Mouse (Mus musculus) lung, embryonic 15.5 days (tissue): ENCODE measurements around the gene Col16a1. TPM values are rescaled to one million over a fixed set of nuclear protein-coding genes. Genes with fewer than 3 reads are reported as not detected.

ENCODE experiments used
- ATAC-seq: fragments of 200-750 bp; cut with Nextera tagmentation; 2 replicates; pipeline ENCODE4 v1.8.0; 2017; ENCODE audit warnings: moderate number of reproducible peaks, borderline replicate concordance; ENCODE audit not compliant: low FRiP score, low TSS enrichment; ENCODE audit errors: extremely low read depth
- H3K27ac ChIP-seq: fragments of 300-500 bp; sonication (generic); 2 replicates; pipeline ENCODE4 v1.5.1; 2015; ENCODE audit warnings: moderate library complexity, mild to moderate bottlenecking, inconsistent platforms
- H3K27me3 ChIP-seq: fragments of 300-500 bp; sonication (generic); 2 replicates; pipeline ENCODE4 v1.6.1; 2015; ENCODE audit warnings: inconsistent platforms
- H3K36me3 ChIP-seq: fragments of 300-500 bp; sonication (generic); 2 replicates; pipeline ENCODE4 v1.6.1; 2015; ENCODE audit warnings: inconsistent platforms
- H3K4me1 ChIP-seq: fragments of 300-500 bp; sonication (generic); 2 replicates; pipeline ENCODE4 v1.6.1; 2015; ENCODE audit warnings: inconsistent platforms
- H3K4me2 ChIP-seq: fragments of 300-500 bp; sonication (generic); 2 replicates; pipeline ENCODE4 v1.6.1; 2015; ENCODE audit warnings: inconsistent platforms, mild to moderate bottlenecking, moderate library complexity
- H3K4me3 ChIP-seq: fragments of 300-500 bp; sonication (generic); 2 replicates; pipeline ENCODE4 v1.5.1; 2015; ENCODE audit warnings: mild to moderate bottlenecking, inconsistent platforms
- H3K9ac ChIP-seq: fragments of 300-500 bp; sonication (generic); 2 replicates; pipeline ENCODE4 v1.6.1; 2015; ENCODE audit warnings: inconsistent platforms
- H3K9me3 ChIP-seq: fragments of 300-500 bp; sonication (generic); 2 replicates; pipeline ENCODE4 v1.6.1; 2016; ENCODE audit warnings: inconsistent platforms
- WGBS: fragments of 180-500 bp; shearing (Covaris S2); methylation state at CpG from one replicate; pipeline ENCODE4 v1.1.7; 2015; 5-methylcytosine and 5-hydroxymethylcytosine counted together
- polyA plus RNA-seq: library from polyadenylated mRNA; unstranded; fragments of >200 nt; fragmentation: Nextera tagmentation; extraction: Ambion mirVana; gene quantifications from 2 replicates; pipeline ENCODE4 v1.2.1, GENCODE M21; 2015

Col16a1 gene
- 66.3 and 74.6 TPM in 2 replicates for polyA plus RNA-seq

- no peaks in the 10 kb centered on the region for H3K27me3 ChIP-seq
- H3K9me3 ChIP-seq = no peaks in the 10 kb centered on the region
- H3K4me2 ChIP-seq = peak within 1 kb of the TSS; percentile 88
- WGBS = 2% methylated on average over 46 of the region's 46 CpGs
- peak within 1 kb of the TSS; percentile 95 for H3K27ac ChIP-seq
- ATAC-seq = peak; percentile 90
- H3K4me1 ChIP-seq = peaks cover 58% of the 10 kb centered on the region
- no peaks in the 10 kb centered on the region for H3K36me3 ChIP-seq
- peak within 1 kb of the TSS; percentile 47 for H3K4me3 ChIP-seq
- H3K9ac ChIP-seq = peak within 1 kb of the TSS; percentile 70
Observed at GRCm38 (mm10) chr4:130047331-130048202, at the start of gene Col16a1. Col16a1 (plus strand) TSS chr4:130047840.

GRCm38 (mm10) chr4:129998124-129998523 lies 49.5 kb upstream of the Col16a1 start:
- Histone ChIP-seq H3K36me3 (no peaks in the 10 kb centered on the region), H3K4me3 (no peak overlapping the region), H3K27ac (no peak overlapping the region), H3K27me3 (peaks cover 13% of the 10 kb centered on the region; the same call in 1 of the 2 replicates), H3K9me3 (no peaks in the 10 kb centered on the region), H3K4me2 (no peak overlapping the region), H3K9ac (no peak overlapping the region), H3K4me1 (peaks cover 19% of the 10 kb centered on the region)
- no peak for ATAC-seq
- WGBS = 50% methylated on average over 11 of the region's 11 CpGs

GRCm38 (mm10) chr4:130001710-130002109 lies 45.9 kb upstream of the Col16a1 start:
- Histone ChIP-seq H3K27ac (peak overlapping the region; percentile 78), H3K9ac (no peak overlapping the region), H3K27me3 (peaks cover 12% of the 10 kb centered on the region; the same call in 1 of the 2 replicates), H3K4me3 (no peak overlapping the region), H3K9me3 (no peaks in the 10 kb centered on the region), H3K4me1 (peaks cover 23% of the 10 kb centered on the region), H3K4me2 (peak overlapping the region; percentile 16; the same call in 1 of the 2 replicates), H3K36me3 (no peaks in the 10 kb centered on the region)
- WGBS = 12% methylated on average over 5 of the region's 5 CpGs
- ATAC-seq = peak; percentile 44

GRCm38 (mm10) chr4:130002157-130002556 lies 45.5 kb upstream of the Col16a1 start:
- H3K36me3 ChIP-seq = no peaks in the 10 kb centered on the region
- no peak overlapping the region for H3K9ac ChIP-seq
- WGBS = 30% methylated on average over 10 of the region's 10 CpGs
- H3K4me2 ChIP-seq = peak overlapping the region; percentile 16; the same call in 1 of the 2 replicates
- H3K4me1 ChIP-seq = peaks cover 26% of the 10 kb centered on the region
- peak overlapping the region; percentile 78 for H3K27ac ChIP-seq
- H3K27me3 ChIP-seq = peaks cover 17% of the 10 kb centered on the region; the same call in 1 of the 2 replicates
- no peaks in the 10 kb centered on the region for H3K9me3 ChIP-seq
- no peak overlapping the region for H3K4me3 ChIP-seq
- ATAC-seq = peak; percentile 87

GRCm38 (mm10) chr4:130005593-130005992 lies 42.0 kb upstream of the Col16a1 start:
- Histone ChIP-seq H3K9me3 (no peaks in the 10 kb centered on the region), H3K27me3 (peaks cover 30% of the 10 kb centered on the region; the same call in 1 of the 2 replicates), H3K4me2 (no peak overlapping the region), H3K4me3 (no peak overlapping the region), H3K9ac (no peak overlapping the region), H3K4me1 (peaks cover 24% of the 10 kb centered on the region), H3K36me3 (no peaks in the 10 kb centered on the region), H3K27ac (no peak overlapping the region)
- WGBS = 64% methylated on average over 9 of the region's 9 CpGs
- ATAC-seq = no peak

GRCm38 (mm10) chr4:130006533-130006932 lies 41.1 kb upstream of the Col16a1 start:
- Histone ChIP-seq H3K9ac (no peak overlapping the region), H3K4me3 (peak overlapping the region; percentile 19), H3K4me1 (peaks cover 15% of the 10 kb centered on the region), H3K9me3 (no peaks in the 10 kb centered on the region), H3K4me2 (peak overlapping the region; percentile 64), H3K27ac (no peak overlapping the region), H3K27me3 (peaks cover 30% of the 10 kb centered on the region; the same call in 1 of the 2 replicates), H3K36me3 (no peaks in the 10 kb centered on the region)
- 14% methylated on average over 25 of the region's 25 CpGs for WGBS
- ATAC-seq = no peak

- H3K9me3 ChIP-seq = no peaks in the 10 kb centered on the region
- no peak overlapping the region for H3K9ac ChIP-seq
- no peak overlapping the region for H3K4me2 ChIP-seq
- H3K36me3 ChIP-seq = no peaks in the 10 kb centered on the region
- H3K27me3 ChIP-seq = peaks cover 30% of the 10 kb centered on the region; the same call in 1 of the 2 replicates
- no peak overlapping the region for H3K27ac ChIP-seq
- no peak for ATAC-seq
- H3K4me1 ChIP-seq = peaks cover 7% of the 10 kb centered on the region
- 71% methylated on average over 14 of the region's 14 CpGs for WGBS
- H3K4me3 ChIP-seq = no peak overlapping the region
Observed at GRCm38 (mm10) chr4:130009043-130009442, 38.6 kb upstream of the Col16a1 start.

- Histone ChIP-seq H3K4me3 (no peak overlapping the region), H3K9ac (no peak overlapping the region)
- 85% methylated on average over 4 of the region's 4 CpGs for WGBS
Observed at GRCm38 (mm10) chr4:130010723-130011122, 36.9 kb upstream of the Col16a1 start.

GRCm38 (mm10) chr4:130012234-130012633 lies 35.4 kb upstream of the Col16a1 start:
- 71% methylated on average over 6 of the region's 6 CpGs for WGBS
- H3K4me3 ChIP-seq = no peak overlapping the region
- H3K27ac ChIP-seq = no peak overlapping the region
- no peak overlapping the region for H3K9ac ChIP-seq
- no peak overlapping the region for H3K4me2 ChIP-seq
- H3K4me1 ChIP-seq = no peaks in the 10 kb centered on the region
- peaks cover 21% of the 10 kb centered on the region; the same call in 1 of the 2 replicates for H3K27me3 ChIP-seq
- H3K9me3 ChIP-seq = no peaks in the 10 kb centered on the region
- ATAC-seq = no peak
- H3K36me3 ChIP-seq = no peaks in the 10 kb centered on the region

More at GRCm38 (mm10) chr4:130010723-130011122, 36.9 kb upstream of the Col16a1 start:
- H3K9me3 ChIP-seq = no peaks in the 10 kb centered on the region
- no peak for ATAC-seq
- H3K27ac ChIP-seq = no peak overlapping the region
- H3K36me3 ChIP-seq = no peaks in the 10 kb centered on the region
- H3K4me2 ChIP-seq = no peak overlapping the region
- peaks cover 30% of the 10 kb centered on the region; the same call in 1 of the 2 replicates for H3K27me3 ChIP-seq
- H3K4me1 ChIP-seq = peaks cover 7% of the 10 kb centered on the region

GRCm38 (mm10) chr4:130013111-130013510 lies 34.5 kb upstream of the Col16a1 start:
- peaks cover 12% of the 10 kb centered on the region; the same call in 1 of the 2 replicates for H3K27me3 ChIP-seq

GRCm38 (mm10) chr4:130016010-130016409 lies 31.6 kb upstream of the Col16a1 start:
- Histone ChIP-seq H3K27ac (no peak overlapping the region), H3K9me3 (no peaks in the 10 kb centered on the region)
- ATAC-seq = no peak

More at GRCm38 (mm10) chr4:130013111-130013510, 34.5 kb upstream of the Col16a1 start:
- H3K4me1 ChIP-seq = no peaks in the 10 kb centered on the region
- no peaks in the 10 kb centered on the region for H3K36me3 ChIP-seq
- WGBS = 66% methylated on average over 10 of the region's 10 CpGs
- H3K9me3 ChIP-seq = no peaks in the 10 kb centered on the region
- H3K27ac ChIP-seq = no peak overlapping the region
- ATAC-seq = no peak
- no peak overlapping the region for H3K4me3 ChIP-seq
- no peak overlapping the region for H3K9ac ChIP-seq
- H3K4me2 ChIP-seq = no peak overlapping the region

More at GRCm38 (mm10) chr4:130016010-130016409, 31.6 kb upstream of the Col16a1 start:
- no peak overlapping the region for H3K4me3 ChIP-seq
- WGBS = 66% methylated on average over 4 of the region's 4 CpGs
- no peak overlapping the region for H3K9ac ChIP-seq
- no peaks in the 10 kb centered on the region; the same call in 1 of the 2 replicates for H3K27me3 ChIP-seq
- no peaks in the 10 kb centered on the region for H3K4me1 ChIP-seq
- H3K4me2 ChIP-seq = no peak overlapping the region
- H3K36me3 ChIP-seq = no peaks in the 10 kb centered on the region
